Mouse (Mus musculus): ENCODE data around the gene Crtc1.

DNA sequence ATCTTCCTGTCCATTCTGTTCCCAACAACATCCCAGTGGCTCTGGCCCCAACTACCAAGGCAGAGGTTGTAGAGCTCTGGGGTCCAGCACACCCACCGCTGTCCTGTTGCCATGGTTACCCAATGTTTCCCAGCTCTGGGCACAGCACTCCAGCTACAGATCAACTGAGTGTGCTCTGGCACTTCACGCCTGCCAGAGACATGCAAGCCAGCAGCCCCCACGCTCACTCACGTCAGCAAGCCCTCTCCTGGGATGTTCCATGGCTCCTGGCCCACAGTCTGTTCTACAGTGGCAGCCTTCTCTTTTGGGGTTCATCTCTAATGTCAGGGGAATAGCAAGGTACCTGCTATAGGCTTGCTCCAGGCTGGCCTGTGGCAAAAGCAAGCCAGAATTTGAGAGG lies 23.9 kb upstream of the Crtc1 start:
- TF ChIP-seq POLR2A (IDR thresholded peaks at IDR 0.05; ENCODE audit: borderline replicate concordance, control insufficient read depth, low read depth, low read length): no peak
- TF ChIP-seq CTCF (IDR thresholded peaks at IDR 0.05; ENCODE audit: control insufficient read depth, insufficient read depth, low read length): no peak
